Mouse (Mus musculus) macrophage (primary cell): ENCODE measurements around the gene Mob1a. TPM values are rescaled to one million over a fixed set of nuclear protein-coding genes. Genes with fewer than 3 reads are reported as not detected.

ENCODE experiments used
- H3K27ac ChIP-seq: fragments of 350-480 bp; formaldehyde crosslinking; 2 replicates; pipeline ENCODE4 v1.9.0; 2021
- H3K36me3 ChIP-seq: fragments of 350-480 bp; formaldehyde crosslinking; 2 replicates; pipeline ENCODE4 v1.9.0; 2021; ENCODE audit errors: inconsistent target
- H3K4me3 ChIP-seq: fragments of 350-480 bp; formaldehyde crosslinking; 2 replicates; pipeline ENCODE4 v1.9.0; 2021; ENCODE audit errors: inconsistent target
- H3K79me2 ChIP-seq: fragments of 350-480 bp; formaldehyde crosslinking; 2 replicates; pipeline ENCODE4 v1.9.0; 2021; ENCODE audit errors: inconsistent target
- WGBS: methylation state at CpG from one replicate; pipeline ENCODE4 v1.1.7; 2026; ENCODE audit warnings: inconsistent platforms; ENCODE audit not compliant: missing documents; 5-methylcytosine and 5-hydroxymethylcytosine counted together
- polyA plus RNA-seq: library from polyadenylated mRNA; stranded (reverse); fragments of 250-400 nt; gene quantifications from 3 replicates; pipeline ENCODE4 v1.2.4, GENCODE M21; 2018; ENCODE audit warnings: inconsistent platforms

Mob1a gene
- polyA plus RNA-seq, 1 experiment from 2014 or later = 82.5 TPM

GRCm38 (mm10) chr6:83392166-83392780 is 66.5 kb downstream of the Mob1a start:
- Histone ChIP-seq H3K36me3 (peaks cover 69% of the 10 kb centered on the region), H3K4me3 (no peak overlapping the region), H3K27ac (no peak overlapping the region), H3K79me2 (peaks cover 100% of the 10 kb centered on the region)
- 96% methylated on average over 8 of the region's 8 CpGs for WGBS

Other genes starting within 250 kb of the Mob1a start
- 9.8 to 13.6 TPM (median 11.0 TPM) in 3 replicates for gene Pcgf1, start 248.1 kb upstream of the Mob1a start, polyA plus RNA-seq
- gene Lbx2, start 239.6 kb upstream of the Mob1a start, polyA plus RNA-seq = 0.40 to 1.3 TPM (median 0.66 TPM) in 3 replicates
- gene Ccdc142, start 224.4 kb upstream of the Mob1a start, polyA plus RNA-seq = 0.99 to 3.0 TPM (median 1.5 TPM) in 3 replicates
- 1.6 to 3.7 TPM (median 2.8 TPM) in 3 replicates for gene Gm42688, start 224.4 kb upstream of the Mob1a start, polyA plus RNA-seq
- gene Mrpl53, start 217.0 kb upstream of the Mob1a start, polyA plus RNA-seq = 18.3 to 47.9 TPM (median 27.0 TPM) in 3 replicates
- 8.4 to 31.8 TPM (median 16.2 TPM) in 3 replicates for gene Mogs, start 210.5 kb upstream of the Mob1a start, polyA plus RNA-seq
- gene Wbp1, start 204.5 kb upstream of the Mob1a start, polyA plus RNA-seq = 13.1 to 20.6 TPM (median 14.1 TPM) in 3 replicates
- 16.6 to 24.5 TPM (median 22.9 TPM) in 3 replicates for gene Ino80b, start 200.6 kb upstream of the Mob1a start, polyA plus RNA-seq
- 1.3 to 2.1 TPM (median 1.4 TPM) in 3 replicates for gene Rtkn, start 190.6 kb upstream of the Mob1a start, polyA plus RNA-seq
- 0.30 to 1.1 TPM (median 0.42 TPM) in 3 replicates for gene Wdr54, start 169.6 kb upstream of the Mob1a start, polyA plus RNA-seq
- gene 1700003E16Rik, start 169.6 kb upstream of the Mob1a start, polyA plus RNA-seq = 0.19 TPM in 1 of 3 replicates, not detected in the others
- 61.5 to 68.3 TPM (median 66.2 TPM) in 3 replicates for gene Dctn1, start 160.1 kb upstream of the Mob1a start, polyA plus RNA-seq
- not detected in 3 replicates for gene Slc4a5, start 106.2 kb upstream of the Mob1a start, polyA plus RNA-seq
- 5.4 to 17.7 TPM (median 8.3 TPM) in 3 replicates for gene Mthfd2, start 108 bp upstream of the Mob1a start, polyA plus RNA-seq
- gene Bola3, start 23.1 kb downstream of the Mob1a start, polyA plus RNA-seq = 21.1 to 56.8 TPM (median 50.5 TPM) in 3 replicates
- gene Tet3, start 133.1 kb downstream of the Mob1a start, polyA plus RNA-seq = 13.9 to 21.1 TPM (median 19.1 TPM) in 3 replicates
- gene Dguok, start 181.0 kb downstream of the Mob1a start, polyA plus RNA-seq = 30.7 to 54.0 TPM (median 30.9 TPM) in 3 replicates
- 0.21 TPM in 1 of 3 replicates, not detected in the others for gene Actg2, start 210.2 kb downstream of the Mob1a start, polyA plus RNA-seq
- 22.5 to 49.4 TPM (median 24.4 TPM) in 3 replicates for gene Stambp, start 246.7 kb downstream of the Mob1a start, polyA plus RNA-seq